In genomic region chr2:11501301-11502254, GRCm38 (mm10) we compare ENCODE assay signal across 8 mouse cellular contexts. TPM values are rescaled to one million over a fixed set of nuclear protein-coding genes. Genes with fewer than 3 reads are reported as not detected.
DNase-seq lines count a peak whose midpoint lies in the region; ATAC-seq and TF ChIP-seq lines count a peak whose summit lies in the region.

No protein-coding gene starts in this region.

- under 1% methylated on average over 75 of the region's 76 CpGs for WGBS in lung, embryonic 14.5 days

- peak overlapping the region; percentile 88 for H3K27ac ChIP-seq in lung, embryonic 14.5 days (ENCODE audit: low read depth)

- DNase-seq in MEL-GATA-1-ER (ENCODE audit: extremely low read depth, low read depth) = peak; percentile 34
- peak; percentile 85 for DNase-seq in cerebellum, adult 8-10 months
- peak; percentile 92 for DNase-seq in forelimb bud, embryonic 11.5 days (ENCODE audit: low read depth, low spot score)
- DNase-seq in layer of hippocampus, adult 8-10 months (ENCODE audit: low spot score in 2 of 2) = peak; percentile 86 to 93
- peak; percentile 97 for DNase-seq in lung, embryonic 14.5 days
- DNase-seq in testis, postnatal 14 days (ENCODE audit: low spot score) = peak; percentile 80

- H3K4me3 ChIP-seq in lung, embryonic 14.5 days (ENCODE audit: low read depth, low read length) = peak overlapping the region; percentile 68

- H3K9ac ChIP-seq in lung, embryonic 14.5 days = peak overlapping the region; percentile 76

- no peaks in the 10 kb centered on the region for H3K27me3 ChIP-seq in lung, embryonic 14.5 days (ENCODE audit: insufficient read depth, low read length)

- H3K9me3 ChIP-seq in lung, embryonic 14.5 days (ENCODE audit: low read depth, low read length) = no peaks in the 10 kb centered on the region

- 0 out of 2 replicates have a peak, but pooled peaks cover 4% of the 10 kb centered on the region for H3K4me1 ChIP-seq in lung, embryonic 14.5 days (ENCODE audit: insufficient read depth)

- peak overlapping the region; percentile 96 for H3K4me2 ChIP-seq in lung, embryonic 14.5 days

- ATAC-seq in hematopoietic stem cell, adult 5-6 weeks (replicated peaks in 1 of 2; ENCODE audit: insufficient read depth in 1 of 2, low FRiP score in 2 of 2, low TSS enrichment in 1 of 2, low read depth in 1 of 2, poor library complexity in 2 of 2, severe bottlenecking in 2 of 2) = peak; percentile 71 to 82
- ATAC-seq in lung, embryonic 14.5 days (ENCODE audit: insufficient read depth) = peak; percentile 83
- ATAC-seq in neutrophil, adult 5-6 weeks (ENCODE audit: extremely low read depth, insufficient number of reproducible peaks, low FRiP score, poor library complexity, severe bottlenecking) = peak; percentile 82

- H3K36me3 ChIP-seq in lung, embryonic 14.5 days (ENCODE audit: insufficient read depth) = peaks cover 25% of the 10 kb centered on the region; the same call in 1 of the 2 replicates

- TF ChIP-seq CTCF in lung, embryonic 14.5 days (IDR thresholded peaks at IDR 0.05; ENCODE audit: low read depth) = peak; percentile 94

RNA-seq across cellular contexts. Expression of gene Pfkfb3, which starts 52.3 kb away (rescaled TPM):
- total RNA-seq in hematopoietic stem cell, adult 5-6 weeks (2017) = 22.7 and 38.3 TPM in 2 replicates
- 10 to 100 TPM; 42.5 to 50.7 (median 45.4) TPM for total RNA-seq in layer of hippocampus, adult 8-10 months (2022)
- 28.8 and 30.0 TPM in 2 replicates for polyA plus RNA-seq in lung, embryonic 14.5 days (2014; fragmentation: Nextera tagmentation; extraction: Ambion mirVana)
- total RNA-seq in neutrophil, adult 5-6 weeks (2017) = 46.0 TPM in 2 replicates

Comparison
In these comparisons a context has a peak if more than half of its experiments do, and no peak if none do; other contexts are left out.
1. Peak in every context shown above with its lines: DNase-seq, ATAC-seq, H3K4me3 ChIP-seq and H3K27ac ChIP-seq.
2. DNase-seq: peak in every context shown above with its lines; median percentile 97 in lung, embryonic 14.5 days; 92 in forelimb bud, embryonic 11.5 days; 90 in layer of hippocampus, adult 8-10 months; 85 in cerebellum, adult 8-10 months; 80 in testis, postnatal 14 days; 34 in MEL-GATA-1-ER.